Mouse (Mus musculus) MEL-GATA-1-ER (cell line): Measurements from ENCODE around the gene Ffar2.

ENCODE experiments used
- DNase-seq: peaks from one replicate; pipeline ENCODE4 v3.0.0-alpha.2; 2012; ENCODE audit warnings: low read depth; ENCODE audit errors: extremely low read depth

The Ffar2 gene

DNA sequence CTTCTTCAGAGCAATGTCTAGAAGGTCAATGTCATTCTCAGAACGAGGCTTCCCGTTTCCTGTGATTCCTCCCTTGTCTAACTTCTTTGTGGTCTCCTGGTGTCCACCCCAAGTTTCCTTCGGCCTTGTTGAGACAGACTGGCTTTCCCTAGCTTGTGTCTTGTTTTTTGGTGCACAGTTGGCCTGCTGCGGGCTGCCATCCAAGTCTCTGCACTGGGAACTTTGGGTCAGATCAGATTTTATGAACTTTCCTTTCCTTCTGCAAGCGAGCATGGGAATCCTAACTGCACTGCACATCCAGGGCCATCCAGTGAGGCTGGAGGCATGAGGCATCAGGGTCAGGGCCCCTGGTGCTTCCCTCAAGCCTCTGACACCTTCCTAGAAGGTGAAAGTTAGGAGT lies 2.0 kb downstream of the Ffar2 start:
- no peak for DNase-seq

- no peak for DNase-seq
Observed at GRCm38 (mm10) chr7:30820854-30821445, 2.6 kb downstream of the Ffar2 start.

- no peak for DNase-seq
Observed at GRCm38 (mm10) chr7:30820131-30820530, 3.4 kb downstream of the Ffar2 start.

- DNase-seq: peak; percentile 16
Observed at GRCm38 (mm10) chr7:30812291-30812807, 11.2 kb downstream of the Ffar2 start.

- no peak for DNase-seq
Observed at GRCm38 (mm10) chr7:30811757-30812290, 11.8 kb downstream of the Ffar2 start.

DNA sequence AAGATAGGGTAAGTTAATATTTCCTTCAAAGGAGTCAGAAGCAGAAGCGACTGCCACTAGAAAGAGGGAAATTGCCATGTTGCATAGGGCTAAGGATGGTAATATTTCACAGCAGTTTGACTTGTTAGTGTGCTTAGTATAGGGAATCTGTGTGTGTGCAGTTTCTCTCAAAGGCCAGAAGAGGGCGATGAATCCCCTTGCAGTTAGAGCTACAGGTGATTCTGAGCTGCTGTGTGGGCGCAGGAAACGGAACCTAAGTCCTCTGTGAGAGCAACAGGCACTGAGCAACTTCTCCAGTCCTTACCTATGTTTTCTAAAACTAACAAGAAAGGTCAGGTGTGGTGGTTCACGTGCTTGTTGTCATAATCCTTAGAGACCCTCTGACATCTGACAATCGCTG lies 13.3 kb downstream of the Ffar2 start:
- no peak for DNase-seq

- DNase-seq: no peak
Observed at GRCm38 (mm10) chr7:30805924-30806323, 17.7 kb downstream of the Ffar2 start.

DNA sequence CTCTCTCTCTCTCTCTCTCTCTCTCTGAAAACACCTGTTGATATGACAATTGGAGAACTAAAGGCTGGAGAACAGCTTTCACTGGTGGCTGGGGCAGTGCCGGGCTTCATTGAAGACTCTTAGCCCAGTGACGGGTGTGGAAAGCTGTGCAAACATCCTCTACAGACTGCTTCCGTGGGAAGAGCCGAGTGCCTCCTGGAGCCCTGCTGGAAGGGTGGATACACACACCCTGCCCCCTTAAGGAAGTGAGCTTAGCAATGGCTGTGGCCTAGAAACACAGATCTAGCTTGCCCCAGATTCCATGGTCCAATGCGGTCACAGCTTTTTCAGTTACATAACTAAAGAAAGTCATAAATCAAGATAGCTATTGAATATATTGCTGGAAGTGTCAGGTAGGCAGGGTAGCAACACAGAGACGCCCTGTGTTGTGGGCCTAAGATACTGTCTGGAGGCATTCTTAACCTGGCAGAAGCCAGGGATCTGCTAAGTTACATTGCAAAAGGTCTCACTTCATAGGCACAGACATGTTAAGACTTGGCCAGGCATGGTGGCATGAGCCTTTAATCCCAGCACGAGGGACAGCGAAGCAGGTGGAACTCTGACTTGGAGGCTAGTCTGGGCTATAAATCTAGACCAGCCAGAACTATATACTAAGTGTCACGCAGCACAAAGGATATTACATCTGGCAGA lies 19.4 kb downstream of the Ffar2 start:
- DNase-seq: no peak

DNA sequence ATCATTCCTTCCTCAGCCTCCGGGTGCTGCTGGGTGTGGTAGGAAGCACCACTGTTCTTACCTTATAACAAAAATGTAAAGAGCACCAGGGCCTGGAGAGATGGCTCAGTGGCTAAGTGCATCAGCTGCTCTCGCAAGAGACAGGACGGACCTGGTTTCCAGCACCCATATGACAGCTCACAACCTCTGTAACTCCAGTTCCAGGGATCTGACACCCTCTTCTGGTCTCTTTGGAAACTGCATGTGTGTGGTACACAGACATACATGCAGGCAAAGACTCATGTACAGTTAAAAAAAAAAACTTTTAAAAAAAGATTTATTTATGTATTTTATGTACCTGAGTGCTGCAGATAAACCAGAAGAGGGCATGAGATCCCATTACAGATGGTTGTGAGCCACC lies 20.3 kb downstream of the Ffar2 start:
- no peak for DNase-seq

DNA sequence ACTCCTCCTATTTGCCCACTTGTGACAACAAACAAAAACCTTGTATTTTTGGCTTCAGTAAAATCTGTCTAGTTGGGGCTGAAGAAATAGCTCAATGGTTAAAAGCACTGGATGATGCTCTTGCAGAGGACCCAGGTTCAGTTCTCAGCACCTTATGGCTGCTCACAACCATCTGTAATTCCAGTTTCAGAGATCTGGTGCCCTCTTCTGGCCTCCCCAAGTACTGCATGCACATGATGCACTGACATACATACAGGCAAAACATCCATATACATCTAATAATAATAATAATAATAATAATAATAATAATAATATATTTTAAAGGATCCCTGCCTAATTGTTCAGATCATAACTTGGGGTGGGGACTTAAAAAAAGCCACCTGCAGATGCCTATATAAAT lies 22.9 kb downstream of the Ffar2 start:
- no peak for DNase-seq

DNA sequence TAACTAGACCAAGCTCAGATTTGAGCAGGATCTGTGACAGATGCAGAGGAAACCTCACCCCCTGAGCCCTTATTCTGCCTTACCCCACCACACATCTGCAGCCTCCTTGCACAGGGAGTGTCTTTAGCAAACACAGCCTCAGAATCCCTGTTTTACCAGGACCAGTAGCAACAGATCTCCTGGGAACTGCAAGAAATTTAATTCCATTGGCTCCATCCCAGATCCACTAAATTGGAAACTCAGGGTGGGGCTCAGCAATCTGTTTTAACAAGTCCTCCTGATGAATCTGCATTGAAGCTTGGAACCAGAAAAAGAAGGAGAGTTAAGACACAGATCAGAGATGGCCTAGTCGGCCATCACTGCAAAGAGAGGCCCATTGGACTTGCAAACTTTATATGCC lies 26.8 kb downstream of the Ffar2 start:
- DNase-seq: no peak

DNA sequence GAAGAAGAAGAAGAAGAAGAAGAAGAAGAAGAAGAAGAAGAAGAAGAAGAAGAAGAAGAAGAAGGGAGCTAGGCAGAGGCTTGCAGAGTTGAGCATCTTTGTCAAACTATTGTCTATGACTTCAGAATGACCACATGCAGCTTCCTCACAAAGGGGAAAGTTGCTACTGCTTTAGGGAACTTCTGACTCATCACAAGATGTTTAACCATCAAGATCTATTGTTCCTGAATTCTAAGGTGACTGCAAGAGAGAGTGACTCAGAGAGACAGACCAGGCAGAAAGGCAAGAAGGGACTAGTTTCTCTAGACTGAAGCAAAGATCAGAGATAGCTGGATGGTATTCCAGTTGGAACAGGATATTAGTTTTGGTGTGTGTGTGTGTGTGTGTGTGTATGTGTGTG lies 28.7 kb downstream of the Ffar2 start:
- DNase-seq: no peak

DNA sequence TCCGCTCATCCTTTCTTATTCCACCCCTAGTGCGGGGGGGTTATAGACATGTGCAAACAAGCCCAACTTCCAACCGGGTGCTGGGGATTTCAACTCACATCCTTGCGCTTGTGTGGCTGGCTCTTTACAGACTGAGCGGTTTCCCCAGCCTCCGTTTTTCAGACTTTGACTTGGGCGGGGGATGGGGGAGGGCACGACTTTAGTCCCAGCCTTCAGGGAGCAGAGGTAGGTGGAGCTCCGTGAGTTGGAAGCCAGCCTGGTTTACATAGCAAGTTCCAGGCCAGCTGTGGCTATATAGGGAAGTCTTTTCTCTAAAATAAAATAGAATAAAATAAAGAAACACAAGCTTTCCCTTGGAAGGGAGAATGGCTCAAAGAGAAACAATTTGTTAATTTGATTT lies 31.7 kb downstream of the Ffar2 start:
- DNase-seq: no peak

DNA sequence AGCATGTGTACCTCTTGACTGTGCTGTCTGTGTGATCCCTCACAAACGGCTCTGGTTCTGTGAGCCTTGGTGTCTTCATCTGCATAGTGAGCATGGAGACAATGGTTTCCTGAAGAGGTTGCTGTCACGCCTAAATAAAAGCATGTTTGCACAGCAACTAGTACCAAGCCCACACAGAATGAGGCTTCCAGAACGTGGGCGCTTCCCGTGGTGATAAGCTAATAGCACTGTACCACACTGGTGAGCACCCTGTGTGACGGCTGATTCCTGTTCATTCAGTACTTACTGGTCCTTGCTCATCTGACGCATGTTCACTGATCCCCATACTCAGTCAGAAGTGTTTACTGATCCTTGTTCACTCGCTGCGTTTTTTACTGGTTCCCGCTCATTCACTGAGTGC lies 33.4 kb downstream of the Ffar2 start:
- no peak for DNase-seq

DNA sequence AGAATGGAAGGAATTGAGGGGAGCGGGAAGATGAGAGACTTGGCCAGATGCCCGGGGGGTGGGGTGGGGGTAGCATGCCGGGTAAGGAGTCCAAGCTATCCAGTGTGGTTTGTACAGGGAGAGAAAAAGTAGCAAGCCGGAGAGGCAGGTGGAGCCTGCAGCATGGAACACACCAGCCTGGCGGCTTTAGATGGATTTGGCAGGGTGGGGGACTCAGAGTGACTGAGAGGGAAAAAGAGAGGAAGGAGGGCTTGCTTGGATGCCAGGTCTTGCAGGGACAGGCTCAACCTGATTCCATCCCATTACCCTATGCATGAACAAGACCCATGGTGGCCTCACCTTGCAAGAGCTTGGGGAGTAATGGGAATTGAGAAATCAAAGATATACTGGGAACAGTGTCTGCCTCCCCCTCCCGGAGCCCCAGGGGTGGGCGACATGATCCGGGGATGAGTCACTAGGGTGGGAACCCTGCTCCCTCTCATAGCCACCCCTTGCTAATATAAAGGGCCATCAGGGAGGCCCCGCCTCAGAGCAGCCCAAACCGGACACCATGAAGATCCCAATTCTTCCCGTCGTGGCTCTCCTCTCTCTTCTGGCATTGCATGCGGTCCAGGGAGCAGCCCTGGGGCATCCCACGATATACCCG lies 36.1 kb downstream of the Ffar2 start, which contains the start of gene Krtdap:
Gene Krtdap, plus strand, starts transcription at position 520 of the 646 bp plus-strand sequence.
- DNase-seq: no peak

DNA sequence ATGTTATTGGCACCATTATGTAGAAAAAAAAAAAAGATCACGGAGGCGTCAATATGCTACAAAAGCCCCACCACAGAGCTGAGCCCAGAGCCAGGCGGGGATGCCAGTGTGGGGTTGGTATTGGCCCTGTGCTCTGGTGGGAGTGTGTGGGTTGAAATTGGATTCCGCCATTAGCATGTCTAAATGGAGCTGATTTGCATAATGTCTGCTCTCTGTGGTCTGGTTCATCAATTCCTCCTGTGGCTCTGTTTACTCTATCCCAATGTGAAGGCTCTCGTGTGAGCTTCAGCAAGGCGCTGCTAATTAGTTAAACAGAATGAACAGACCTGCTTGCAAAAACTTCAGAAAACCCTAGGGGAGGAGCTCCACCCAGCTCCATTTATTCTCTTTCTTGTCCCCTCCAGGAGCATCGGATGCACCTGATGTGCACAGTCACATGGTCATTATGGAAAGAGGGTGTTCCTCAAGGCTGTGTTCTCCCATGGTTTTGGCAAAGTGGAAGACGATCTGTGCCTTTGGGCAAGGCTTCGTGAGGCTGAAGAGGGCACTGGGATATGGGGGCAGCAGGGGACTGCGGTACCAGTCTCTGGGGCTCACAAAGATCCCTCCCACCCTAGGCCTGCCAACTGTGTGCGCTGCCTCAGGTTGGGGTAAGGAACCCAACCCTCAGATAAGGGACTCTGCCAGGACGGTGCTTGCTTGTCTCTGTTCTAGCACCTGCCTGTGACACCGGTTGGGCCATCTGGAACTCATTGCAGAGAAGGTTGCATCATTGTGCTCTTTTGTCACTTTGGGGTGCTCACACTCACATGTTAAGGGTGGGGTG lies 37.6 kb downstream of the Ffar2 start:
- no peak for DNase-seq

GRCm38 (mm10) chr7:30785154-30785553 lies 38.4 kb downstream of the Ffar2 start:
- no peak for DNase-seq

DNA sequence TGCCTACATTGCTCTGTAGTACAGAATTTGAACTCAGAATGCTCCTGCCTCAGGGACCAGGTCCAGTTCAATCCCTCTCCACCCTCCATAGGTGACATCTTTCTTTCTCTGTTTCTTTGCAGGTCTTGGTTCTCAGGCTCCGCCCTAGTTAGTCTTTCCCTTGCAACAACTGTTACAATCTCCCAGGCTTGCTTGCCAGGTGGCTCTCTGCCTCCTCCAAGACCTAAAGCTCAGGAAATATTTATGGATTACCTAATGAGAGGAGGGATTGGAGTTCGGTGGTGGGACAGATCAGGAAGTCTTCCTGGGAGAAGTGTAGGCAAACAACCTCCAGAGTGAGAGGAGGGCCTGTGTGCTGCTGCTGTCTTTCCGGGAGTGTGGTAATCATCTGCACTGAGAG lies 40.9 kb downstream of the Ffar2 start:
- no peak for DNase-seq

- DNase-seq: peak; percentile 23
Observed at GRCm38 (mm10) chr7:30781792-30782191, 41.8 kb downstream of the Ffar2 start.

- DNase-seq: no peak
Observed at GRCm38 (mm10) chr7:30777911-30778310, 45.7 kb downstream of the Ffar2 start.

DNA sequence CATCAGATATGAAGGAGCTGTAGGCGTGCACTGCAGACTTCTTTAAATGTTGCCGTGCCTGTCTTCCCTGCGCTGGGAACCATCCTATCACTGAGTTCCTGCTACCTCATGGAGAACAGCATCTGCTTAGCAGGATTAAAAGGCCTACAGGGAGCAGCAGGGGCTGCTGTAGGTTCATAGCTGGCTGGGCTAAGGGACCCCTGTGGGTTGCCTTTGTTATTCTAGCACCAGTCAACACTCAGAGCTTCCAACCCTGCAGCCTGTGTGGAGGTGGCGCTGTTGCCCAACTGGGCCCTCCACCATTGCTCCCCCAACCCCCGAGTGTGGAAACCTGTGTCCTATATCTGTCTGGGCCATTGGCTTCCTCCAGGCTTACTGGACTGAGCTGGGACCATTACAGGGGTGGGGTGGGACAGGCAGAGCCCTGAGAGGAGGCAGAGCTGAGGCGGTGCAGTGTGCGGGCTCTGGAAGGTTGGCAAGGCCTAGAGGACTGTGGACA lies 46.4 kb downstream of the Ffar2 start:
- DNase-seq: no peak
